Mouse (Mus musculus) liver, embryonic 14.5 days (tissue): ENCODE measurements around the gene Ccl28.

ENCODE experiments used
- CTCF ChIP-seq: IDR thresholded peaks from 2 replicates; pipeline ENCODE4 v1.5.1; 2016; ENCODE audit warnings: antibody characterized with exemption, low read depth, control low read depth
- EP300 ChIP-seq: IDR thresholded peaks from 2 replicates; pipeline ENCODE4 v1.6.1; 2016; ENCODE audit warnings: antibody characterized with exemption, low read depth

- TF ChIP-seq CTCF (no peak), EP300 (no peak)
Observed at GRCm38 (mm10) chr13:119635496-119635895, 11.9 kb downstream of the Ccl28 start.
